Mouse (Mus musculus) layer of hippocampus, postnatal 25 days (tissue): ENCODE results near the gene Med1. TPM values are rescaled to one million over a fixed set of nuclear protein-coding genes. Genes with fewer than 3 reads are reported as not detected.
"Not testable (repeated sequence)": the region's sequence is repeated elsewhere in the genome, so short reads cannot be mapped to it uniquely, and the experiment has no call there.

Experiments used
- DNase-seq, 2 experiments: peaks; one replicate each; pipeline ENCODE4 v3.0.0; 2022; ENCODE audit warnings: mixed read lengths in 2 of 2, low spot score in 1 of 2; ENCODE audit errors: extremely low spot score in 1 of 2
- total RNA-seq, 2 experiments: library from RNA; stranded (reverse); gene quantifications; 2 replicates each; pipeline ENCODE4 v1.2.3; 2021

Med1 gene
- 10 to 100 TPM; 49.5 to 54.0 TPM for total RNA-seq

GRCm38 (mm10) chr11:98192901-98193805 lies at the start of gene Med1:
TSS of gene Med1 (minus strand) at chr11:98193293.
- DNase-seq, result peak; percentile 79

- DNase-seq, result no peak
Measured at GRCm38 (mm10) chr11:98238995-98239394, 45.9 kb upstream of the Med1 start.

- no peak for DNase-seq
Measured at GRCm38 (mm10) chr11:98238416-98238815, 45.3 kb upstream of the Med1 start.

- no peak for DNase-seq
Measured at GRCm38 (mm10) chr11:98226349-98226748, 33.3 kb upstream of the Med1 start.

- DNase-seq, result no peak
Measured at GRCm38 (mm10) chr11:98213311-98213710, 20.2 kb upstream of the Med1 start.

- not testable (repeated sequence) for DNase-seq
Measured at GRCm38 (mm10) chr11:98209661-98210060, 16.6 kb upstream of the Med1 start.

GRCm38 (mm10) chr11:98206281-98206680 lies 13.2 kb upstream of the Med1 start:
- DNase-seq, result not testable (repeated sequence)

GRCm38 (mm10) chr11:98205463-98205862 lies 12.4 kb upstream of the Med1 start:
- DNase-seq, result no peak

- no peak for DNase-seq
Measured at GRCm38 (mm10) chr11:98203931-98204421, 10.9 kb upstream of the Med1 start.

GRCm38 (mm10) chr11:98203351-98203911 lies 10.3 kb upstream of the Med1 start:
- DNase-seq, result peak; percentile 33 to 37

- peak; percentile 88 to 91 for DNase-seq
Measured at GRCm38 (mm10) chr11:98202641-98203350, 9.7 kb upstream of the Med1 start, which contains the start of gene Cdk12. TSS of gene Cdk12 (plus strand) at chr11:98203059.

- DNase-seq, result peak; percentile 11 to 22
Measured at GRCm38 (mm10) chr11:98201791-98202640, 8.9 kb upstream of the Med1 start.

GRCm38 (mm10) chr11:98190820-98191219 lies 2.3 kb downstream of the Med1 start:
- no peak for DNase-seq

GRCm38 (mm10) chr11:98187640-98188395 lies 5.3 kb downstream of the Med1 start:
- no peak for DNase-seq

GRCm38 (mm10) chr11:98182149-98182548 lies 10.9 kb downstream of the Med1 start:
- DNase-seq, result not testable (repeated sequence)

- no peak for DNase-seq
Measured at GRCm38 (mm10) chr11:98168400-98168799, 24.7 kb downstream of the Med1 start.

- no peak for DNase-seq
Measured at GRCm38 (mm10) chr11:98155094-98155493, 38.0 kb downstream of the Med1 start.

- DNase-seq, result no peak
Measured at GRCm38 (mm10) chr11:98150625-98151156, 42.4 kb downstream of the Med1 start.
